In the genomic region with DNA sequence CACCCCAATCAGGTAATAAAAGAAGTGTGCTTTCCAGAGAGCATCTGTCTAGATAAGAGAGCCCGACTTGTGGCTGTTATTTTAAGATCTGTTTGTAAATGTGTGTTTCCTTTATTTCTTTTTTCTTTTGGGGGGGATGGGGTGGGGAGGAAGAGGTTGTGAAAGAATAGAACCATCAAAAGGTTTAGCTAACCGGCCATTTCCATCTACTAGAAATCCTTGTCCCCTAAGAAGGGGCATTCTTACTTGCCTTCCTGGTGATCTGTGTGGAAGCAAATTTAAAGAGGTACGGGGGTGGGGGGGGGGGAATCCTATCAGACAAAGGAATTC, we compare ENCODE assay signal across 7 mouse cellular contexts. TPM values are rescaled to one million over a fixed set of nuclear protein-coding genes. Genes with fewer than 3 reads are reported as not detected.
DNase-seq lines count a peak whose midpoint lies in the region; ATAC-seq lines count a peak whose summit lies in the region.

No protein-coding gene starts in this region.

- H3K27me3 ChIP-seq in neural tube, embryonic 11.5 days (ENCODE audit: control insufficient read depth, insufficient read depth, low read length), result no peaks in the 10 kb centered on the region
- H3K27me3 ChIP-seq in forebrain, embryonic 10.5 days (ENCODE audit: poor library complexity, severe bottlenecking), result no peaks in the 10 kb centered on the region
- no peaks in the 10 kb centered on the region for H3K27me3 ChIP-seq in limb, embryonic 13.5 days
- H3K27me3 ChIP-seq in stomach, embryonic 15.5 days (replicated peaks), result no peaks in the 10 kb centered on the region

- DNase-seq in neural tube, embryonic 11.5 days (ENCODE audit: low spot score), result no peak
- no peak for DNase-seq in neural tube, embryonic 10.5 days (ENCODE audit: extremely low spot score, low spot score)
- DNase-seq in forebrain, embryonic 10.5 days (ENCODE audit: extremely low spot score, low spot score), result no peak
- DNase-seq in spleen, adult 12 weeks (ENCODE audit: low spot score), result no peak
- no peak for DNase-seq in urinary bladder, postnatal 25 days (ENCODE audit: low spot score)

- H3K9me3 ChIP-seq in neural tube, embryonic 11.5 days (ENCODE audit: control insufficient read depth, low read length), result no peaks in the 10 kb centered on the region
- H3K9me3 ChIP-seq in forebrain, embryonic 10.5 days, result no peaks in the 10 kb centered on the region
- H3K9me3 ChIP-seq in limb, embryonic 13.5 days, result no peaks in the 10 kb centered on the region
- no peaks in the 10 kb centered on the region for H3K9me3 ChIP-seq in stomach, embryonic 15.5 days

- peak overlapping the region; percentile 98 for H3K4me3 ChIP-seq in neural tube, embryonic 11.5 days (ENCODE audit: low read depth, low read length)
- H3K4me3 ChIP-seq in forebrain, embryonic 10.5 days, result peak overlapping the region; percentile 99
- H3K4me3 ChIP-seq in limb, embryonic 13.5 days, result peak overlapping the region; percentile 96
- H3K4me3 ChIP-seq in stomach, embryonic 15.5 days (replicated peaks), result peak overlapping the region; percentile 95

- 3% methylated on average over 3 of the region's 3 CpGs for WGBS in neural tube, embryonic 11.5 days
- 10% methylated on average over 3 of the region's 3 CpGs for WGBS in forebrain, embryonic 10.5 days
- 5% methylated on average over 3 of the region's 3 CpGs for WGBS in limb, embryonic 13.5 days
- 2% methylated on average over 3 of the region's 3 CpGs for WGBS in stomach, embryonic 15.5 days

- H3K27ac ChIP-seq in neural tube, embryonic 11.5 days (ENCODE audit: low read depth, low read length), result no peak overlapping the region
- peak overlapping the region; percentile 100 for H3K27ac ChIP-seq in forebrain, embryonic 10.5 days
- H3K27ac ChIP-seq in limb, embryonic 13.5 days, result no peak overlapping the region
- peak overlapping the region; percentile 99; the same call in 1 of the 2 replicates for H3K27ac ChIP-seq in stomach, embryonic 15.5 days

- H3K36me3 ChIP-seq in neural tube, embryonic 11.5 days (ENCODE audit: control insufficient read depth, insufficient read depth, low read length), result peaks cover 2% of the 10 kb centered on the region; the same call in 1 of the 2 replicates
- H3K36me3 ChIP-seq in forebrain, embryonic 10.5 days (replicated peaks), result peaks cover 30% of the 10 kb centered on the region
- peaks cover 23% of the 10 kb centered on the region for H3K36me3 ChIP-seq in limb, embryonic 13.5 days
- peaks cover 7% of the 10 kb centered on the region; the same call in 1 of the 2 replicates for H3K36me3 ChIP-seq in stomach, embryonic 15.5 days

- H3K4me2 ChIP-seq in neural tube, embryonic 11.5 days (ENCODE audit: low read depth), result peak overlapping the region; percentile 60
- H3K4me2 ChIP-seq in limb, embryonic 13.5 days (replicated peaks), result peak overlapping the region; percentile 90
- peak overlapping the region; percentile 92 for H3K4me2 ChIP-seq in stomach, embryonic 15.5 days

- ATAC-seq in neural tube, embryonic 11.5 days (ENCODE audit: insufficient read depth, low FRiP score, low TSS enrichment), result no peak
- ATAC-seq in limb, embryonic 13.5 days (ENCODE audit: low FRiP score, low read depth), result no peak
- no peak for ATAC-seq in stomach, embryonic 15.5 days (ENCODE audit: insufficient read depth, low FRiP score, low read depth)

- peaks cover 6% of the 10 kb centered on the region; the same call in 1 of the 2 replicates for H3K4me1 ChIP-seq in neural tube, embryonic 11.5 days (ENCODE audit: control insufficient read depth, insufficient read depth, low read length)
- H3K4me1 ChIP-seq in forebrain, embryonic 10.5 days, result peaks cover 39% of the 10 kb centered on the region
- H3K4me1 ChIP-seq in limb, embryonic 13.5 days, result peaks cover 22% of the 10 kb centered on the region
- peaks cover 15% of the 10 kb centered on the region for H3K4me1 ChIP-seq in stomach, embryonic 15.5 days

- H3K9ac ChIP-seq in neural tube, embryonic 11.5 days (ENCODE audit: low read length), result peak overlapping the region; percentile 88
- peak overlapping the region; percentile 98 for H3K9ac ChIP-seq in limb, embryonic 13.5 days
- peak overlapping the region; percentile 98; the same call in 1 of the 2 replicates for H3K9ac ChIP-seq in stomach, embryonic 15.5 days

RNA-seq across cellular contexts. Expression of gene Rcor1, which starts 1.3 kb away (rescaled TPM):
- polyA plus RNA-seq in neural tube, embryonic 11.5 days (2014; fragmentation: Nextera tagmentation; extraction: Ambion mirVana), result 15.3 and 16.1 TPM in 2 replicates
- 7.0 and 8.4 TPM in 2 replicates for polyA plus RNA-seq in forebrain, embryonic 10.5 days (2016; fragmentation: Nextera tagmentation; extraction: Ambion mirVana)
- polyA plus RNA-seq in limb, embryonic 13.5 days (2015; fragmentation: Nextera tagmentation; extraction: Ambion mirVana), result 11.1 and 11.6 TPM in 2 replicates
- polyA plus RNA-seq in stomach, embryonic 15.5 days (2015; fragmentation: Nextera tagmentation; extraction: Ambion mirVana), result 11.6 and 12.3 TPM in 2 replicates

Comparison
In these comparisons a context has a peak if more than half of its experiments do, and no peak if none do; other contexts are left out.
1. H3K27ac ChIP-seq: peak in forebrain, embryonic 10.5 days (single experiment) and stomach, embryonic 15.5 days (single experiment); none in neural tube, embryonic 11.5 days (single experiment) and limb, embryonic 13.5 days (single experiment).
2. Peak in every context shown above with its lines, with median percentiles within 50 percentile points of each other: H3K4me2 ChIP-seq, H3K4me3 ChIP-seq and H3K9ac ChIP-seq.